Mouse (Mus musculus) lung, embryonic 15.5 days (tissue): Measurements from ENCODE around the gene Cckbr. TPM values are rescaled to one million over a fixed set of nuclear protein-coding genes. Genes with fewer than 3 reads are reported as not detected.
"Not testable (repeated sequence)": the region's sequence is repeated elsewhere in the genome, so short reads cannot be mapped to it uniquely, and the experiment has no call there.

Experiments
- ATAC-seq: fragments of 200-750 bp; cut with Nextera tagmentation; 2 replicates; pipeline ENCODE4 v1.8.0; 2017; ENCODE audit warnings: moderate number of reproducible peaks, borderline replicate concordance; ENCODE audit not compliant: low FRiP score, low TSS enrichment; ENCODE audit errors: extremely low read depth
- H3K27ac ChIP-seq: fragments of 300-500 bp; sonication (generic); 2 replicates; pipeline ENCODE4 v1.5.1; 2015; ENCODE audit warnings: moderate library complexity, mild to moderate bottlenecking, inconsistent platforms
- H3K27me3 ChIP-seq: fragments of 300-500 bp; sonication (generic); 2 replicates; pipeline ENCODE4 v1.6.1; 2015; ENCODE audit warnings: inconsistent platforms
- H3K36me3 ChIP-seq: fragments of 300-500 bp; sonication (generic); 2 replicates; pipeline ENCODE4 v1.6.1; 2015; ENCODE audit warnings: inconsistent platforms
- H3K4me1 ChIP-seq: fragments of 300-500 bp; sonication (generic); 2 replicates; pipeline ENCODE4 v1.6.1; 2015; ENCODE audit warnings: inconsistent platforms
- H3K4me2 ChIP-seq: fragments of 300-500 bp; sonication (generic); 2 replicates; pipeline ENCODE4 v1.6.1; 2015; ENCODE audit warnings: inconsistent platforms, mild to moderate bottlenecking, moderate library complexity
- H3K4me3 ChIP-seq: fragments of 300-500 bp; sonication (generic); 2 replicates; pipeline ENCODE4 v1.5.1; 2015; ENCODE audit warnings: mild to moderate bottlenecking, inconsistent platforms
- H3K9ac ChIP-seq: fragments of 300-500 bp; sonication (generic); 2 replicates; pipeline ENCODE4 v1.6.1; 2015; ENCODE audit warnings: inconsistent platforms
- H3K9me3 ChIP-seq: fragments of 300-500 bp; sonication (generic); 2 replicates; pipeline ENCODE4 v1.6.1; 2016; ENCODE audit warnings: inconsistent platforms
- WGBS: fragments of 180-500 bp; shearing (Covaris S2); methylation state at CpG from one replicate; pipeline ENCODE4 v1.1.7; 2015; 5-methylcytosine and 5-hydroxymethylcytosine counted together
- polyA plus RNA-seq: library from polyadenylated mRNA; unstranded; fragments of >200 nt; fragmentation: Nextera tagmentation; extraction: Ambion mirVana; gene quantifications from 2 replicates; pipeline ENCODE4 v1.2.1, GENCODE M21; 2015

Gene Cckbr
- polyA plus RNA-seq, 1 experiment from 2014 or later, result 0.21 TPM

DNA sequence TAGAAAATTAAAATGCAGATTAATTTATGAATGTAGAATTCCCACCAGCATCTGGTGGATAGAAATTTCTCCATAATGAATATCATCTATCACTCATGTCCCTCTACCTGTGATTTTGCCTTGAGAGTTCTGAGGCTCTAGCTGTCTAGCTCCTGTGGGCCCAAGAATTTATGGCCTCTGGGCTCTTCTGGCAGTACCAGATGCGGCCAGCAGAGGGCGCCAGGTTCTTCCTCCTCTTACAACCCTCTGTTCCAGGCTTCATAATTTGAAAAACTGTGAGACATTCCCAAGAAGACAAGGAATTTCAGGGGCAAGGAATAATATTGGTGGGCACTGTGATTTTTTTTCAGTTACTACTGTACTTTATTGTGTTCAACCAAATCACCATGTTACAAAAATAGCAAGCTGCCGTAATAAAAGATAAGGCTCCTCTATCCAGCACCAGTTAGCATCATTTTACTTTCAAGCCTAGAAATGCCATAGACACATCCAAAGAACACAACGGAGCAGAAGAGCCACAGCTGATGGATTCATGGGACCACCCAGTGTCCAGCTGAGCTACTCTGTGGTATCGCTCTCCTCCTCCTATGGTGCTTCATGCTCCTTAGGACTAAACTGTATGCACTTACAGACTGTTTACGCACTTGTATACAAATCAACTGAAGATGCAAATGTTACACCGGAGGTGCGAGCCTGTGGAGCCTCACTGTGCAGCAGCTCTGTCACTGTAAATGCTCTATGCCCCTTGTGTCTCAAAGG is 13.5 kb upstream of the Cckbr start:
- not testable (repeated sequence) for H3K27me3 ChIP-seq, H3K4me3 ChIP-seq, H3K4me1 ChIP-seq, H3K27ac ChIP-seq, H3K4me2 ChIP-seq, ATAC-seq, H3K9me3 ChIP-seq, H3K9ac ChIP-seq, H3K36me3 ChIP-seq
- 49% methylated on average over 8 of the region's 8 CpGs for WGBS

DNA sequence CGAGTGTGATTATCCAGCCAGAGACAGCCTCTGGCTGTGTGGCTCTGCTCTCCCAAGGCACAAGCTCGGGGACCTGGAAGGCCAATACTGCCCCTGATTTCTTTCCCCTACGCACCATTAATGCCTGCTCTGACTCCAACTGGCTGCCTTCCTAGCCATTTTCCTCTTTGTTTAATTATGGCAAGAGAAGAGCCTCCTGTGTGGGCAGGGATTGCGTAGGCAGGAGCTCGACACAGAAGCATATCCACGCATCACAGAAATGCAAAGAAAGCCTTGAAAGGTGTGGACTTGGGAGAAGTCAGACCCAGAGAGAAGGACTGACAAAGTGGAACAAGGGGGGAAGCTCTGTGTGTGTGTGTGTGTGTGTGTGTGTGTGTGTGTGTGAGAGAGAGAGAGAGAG is 11.1 kb upstream of the Cckbr start:
- no peak overlapping the region for H3K9ac ChIP-seq
- no peaks in the 10 kb centered on the region for H3K36me3 ChIP-seq
- H3K27ac ChIP-seq, result no peak overlapping the region
- 48% methylated on average over 6 of the region's 6 CpGs for WGBS
- no peaks in the 10 kb centered on the region for H3K4me1 ChIP-seq
- H3K9me3 ChIP-seq, result no peaks in the 10 kb centered on the region
- no peaks in the 10 kb centered on the region for H3K27me3 ChIP-seq
- H3K4me2 ChIP-seq, result no peak overlapping the region
- H3K4me3 ChIP-seq, result no peak overlapping the region
- no peak for ATAC-seq

DNA sequence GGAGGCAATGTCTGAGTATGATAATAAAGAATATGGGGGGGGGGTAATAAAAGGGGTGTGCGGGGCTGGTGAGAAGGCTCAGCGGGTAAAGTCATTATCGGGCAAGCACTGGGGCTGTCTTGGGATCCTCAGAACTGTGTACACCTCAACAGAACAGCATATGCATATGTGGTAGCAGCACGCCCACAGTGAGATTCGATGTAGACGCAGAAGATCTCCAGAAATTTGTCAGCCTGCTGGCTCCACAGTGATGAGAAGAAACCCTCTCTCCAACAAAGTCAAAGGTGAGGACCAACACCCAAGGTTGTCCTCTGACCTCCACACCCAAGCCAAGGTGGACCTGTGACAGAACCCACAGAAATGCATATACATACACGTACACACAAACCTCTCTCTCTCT is 9.0 kb upstream of the Cckbr start:
- no peak for ATAC-seq
- WGBS, result 92% methylated on average over 7 of the region's 7 CpGs
- Histone ChIP-seq H3K4me2 (no peak overlapping the region), H3K27me3 (no peaks in the 10 kb centered on the region), H3K36me3 (no peaks in the 10 kb centered on the region), H3K9ac (no peak overlapping the region), H3K27ac (no peak overlapping the region), H3K4me1 (no peaks in the 10 kb centered on the region), H3K4me3 (no peak overlapping the region), H3K9me3 (no peaks in the 10 kb centered on the region)

GRCm38 (mm10) chr7:105418106-105418505 is 7.4 kb upstream of the Cckbr start:
- H3K9ac ChIP-seq, result no peak overlapping the region
- H3K27me3 ChIP-seq, result no peaks in the 10 kb centered on the region
- H3K27ac ChIP-seq, result no peak overlapping the region
- no peak for ATAC-seq
- H3K4me1 ChIP-seq, result no peaks in the 10 kb centered on the region
- no peaks in the 10 kb centered on the region for H3K36me3 ChIP-seq
- H3K4me2 ChIP-seq, result no peak overlapping the region
- H3K4me3 ChIP-seq, result no peak overlapping the region
- 86% methylated on average over 5 of the region's 5 CpGs for WGBS
- H3K9me3 ChIP-seq, result no peaks in the 10 kb centered on the region

- H3K9me3 ChIP-seq, result no peaks in the 10 kb centered on the region
- H3K9ac ChIP-seq, result no peak overlapping the region
- H3K27ac ChIP-seq, result no peak overlapping the region
- no peaks in the 10 kb centered on the region for H3K4me1 ChIP-seq
- no peak overlapping the region for H3K4me2 ChIP-seq
- H3K36me3 ChIP-seq, result no peaks in the 10 kb centered on the region
- no peak overlapping the region for H3K4me3 ChIP-seq
- WGBS, result 5% methylated on average over 2 of the region's 2 CpGs
- peaks cover 19% of the 10 kb centered on the region for H3K27me3 ChIP-seq
- ATAC-seq, result no peak
Observed at GRCm38 (mm10) chr7:105420903-105421302, 4.6 kb upstream of the Cckbr start.

GRCm38 (mm10) chr7:105424368-105424767 is 1.2 kb upstream of the Cckbr start:
- Histone ChIP-seq H3K27me3 (peaks cover 34% of the 10 kb centered on the region), H3K36me3 (no peaks in the 10 kb centered on the region), H3K4me2 (no peak overlapping the region), H3K9ac (no peak overlapping the region), H3K4me3 (no peak overlapping the region), H3K27ac (no peak overlapping the region), H3K9me3 (no peaks in the 10 kb centered on the region), H3K4me1 (no peaks in the 10 kb centered on the region)
- WGBS, result 14% methylated on average over 5 of the region's 5 CpGs
- no peak for ATAC-seq

GRCm38 (mm10) chr7:105426051-105426450 is 520 bp downstream of the Cckbr start:
- 0 out of 2 replicates have a peak overlapping the region, but pooled peaks have one; percentile 23 for H3K9ac ChIP-seq
- peaks cover 34% of the 10 kb centered on the region for H3K27me3 ChIP-seq
- ATAC-seq, result 0 out of 2 replicates have a peak, but pooled peaks have one; percentile 19
- H3K4me3 ChIP-seq, result peak overlapping the region; percentile 39
- H3K4me2 ChIP-seq, result peak overlapping the region; percentile 65
- whole genome bisulfite sequencing, result 3% methylated on average over 11 of the region's 11 CpGs
- no peaks in the 10 kb centered on the region for H3K36me3 ChIP-seq
- H3K27ac ChIP-seq, result no peak overlapping the region
- H3K9me3 ChIP-seq, result no peaks in the 10 kb centered on the region
- no peaks in the 10 kb centered on the region for H3K4me1 ChIP-seq

- no peak overlapping the region for H3K27ac ChIP-seq
- H3K9ac ChIP-seq, result no peak overlapping the region
- ATAC-seq, result no peak
- H3K9me3 ChIP-seq, result no peaks in the 10 kb centered on the region
- no peaks in the 10 kb centered on the region for H3K36me3 ChIP-seq
- no peak overlapping the region for H3K4me2 ChIP-seq
- no peak overlapping the region for H3K4me3 ChIP-seq
- no peaks in the 10 kb centered on the region for H3K4me1 ChIP-seq
- WGBS, result 30% methylated on average over 1 of the region's 1 CpGs
- peaks cover 4% of the 10 kb centered on the region; the same call in 1 of the 2 replicates for H3K27me3 ChIP-seq
Observed at GRCm38 (mm10) chr7:105432058-105432457, 6.5 kb downstream of the Cckbr start.

- no peak overlapping the region for H3K4me2 ChIP-seq
- no peaks in the 10 kb centered on the region for H3K4me1 ChIP-seq
- ATAC-seq, result no peak
- no peak overlapping the region for H3K27ac ChIP-seq
- H3K27me3 ChIP-seq, result no peaks in the 10 kb centered on the region; the same call in 1 of the 2 replicates
- H3K9ac ChIP-seq, result no peak overlapping the region
- 83% methylated on average over 17 of the region's 17 CpGs for WGBS
- no peaks in the 10 kb centered on the region for H3K9me3 ChIP-seq
- no peak overlapping the region for H3K4me3 ChIP-seq
- no peaks in the 10 kb centered on the region for H3K36me3 ChIP-seq
Observed at GRCm38 (mm10) chr7:105433859-105434258, 8.3 kb downstream of the Cckbr start.

GRCm38 (mm10) chr7:105434798-105435197 is 9.3 kb downstream of the Cckbr start:
- Histone ChIP-seq H3K36me3 (no peaks in the 10 kb centered on the region), H3K27ac (no peak overlapping the region), H3K4me2 (no peak overlapping the region; the same call in 1 of the 2 replicates), H3K4me3 (no peak overlapping the region), H3K4me1 (no peaks in the 10 kb centered on the region), H3K27me3 (no peaks in the 10 kb centered on the region; the same call in 1 of the 2 replicates), H3K9ac (no peak overlapping the region), H3K9me3 (no peaks in the 10 kb centered on the region)
- no peak for ATAC-seq
- WGBS, result 76% methylated on average over 22 of the region's 22 CpGs

DNA sequence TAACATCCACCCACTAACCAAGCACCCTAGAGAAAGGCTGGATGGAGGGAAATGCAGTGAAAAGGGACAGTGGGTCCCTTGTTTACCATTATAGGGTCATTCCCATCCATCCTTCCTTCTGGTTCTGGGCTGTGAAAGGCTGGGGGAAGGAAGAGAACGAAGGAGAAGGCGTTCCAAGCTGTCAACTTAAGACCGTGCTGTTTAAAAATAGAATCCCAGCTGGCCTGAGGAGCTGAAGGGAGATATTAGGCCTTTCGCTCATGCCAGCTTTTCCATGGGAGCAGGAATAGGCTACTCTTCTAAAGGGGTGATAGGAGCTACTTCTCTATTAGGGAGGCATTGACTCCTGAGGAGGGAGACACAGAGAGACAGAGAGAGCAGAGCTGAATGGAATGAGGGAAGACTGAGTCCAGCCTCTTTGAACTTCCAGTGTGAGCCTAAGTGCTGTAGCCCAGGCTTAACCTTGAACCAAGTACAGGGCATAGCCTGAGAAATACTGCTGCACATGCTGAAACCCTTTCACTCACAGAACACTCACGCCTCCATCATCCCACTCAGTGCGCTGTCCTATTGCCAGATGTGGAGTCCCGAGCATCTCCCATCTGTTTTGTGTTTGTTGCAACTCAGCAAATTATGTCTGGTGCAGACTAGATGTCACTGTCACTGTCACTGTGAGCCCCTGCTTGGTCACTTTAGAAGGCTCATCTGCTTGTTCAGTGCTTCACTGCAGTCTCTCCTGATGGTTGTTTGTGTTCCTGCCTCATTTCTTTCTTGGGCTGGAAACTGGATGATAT is 12.6 kb downstream of the Cckbr start:
- peak; percentile 60; the same call in 1 of the 2 replicates for ATAC-seq
- H3K27me3 ChIP-seq, result no peaks in the 10 kb centered on the region
- 43% methylated on average over 7 of the region's 7 CpGs for WGBS
- no peaks in the 10 kb centered on the region for H3K9me3 ChIP-seq
- H3K4me2 ChIP-seq, result no peak overlapping the region
- 0 out of 2 replicates have a peak, but pooled peaks cover 8% of the 10 kb centered on the region for H3K4me1 ChIP-seq
- 0 out of 2 replicates have a peak overlapping the region, but pooled peaks have one; percentile 12 for H3K27ac ChIP-seq
- no peaks in the 10 kb centered on the region for H3K36me3 ChIP-seq
- no peak overlapping the region for H3K9ac ChIP-seq
- H3K4me3 ChIP-seq, result no peak overlapping the region

DNA sequence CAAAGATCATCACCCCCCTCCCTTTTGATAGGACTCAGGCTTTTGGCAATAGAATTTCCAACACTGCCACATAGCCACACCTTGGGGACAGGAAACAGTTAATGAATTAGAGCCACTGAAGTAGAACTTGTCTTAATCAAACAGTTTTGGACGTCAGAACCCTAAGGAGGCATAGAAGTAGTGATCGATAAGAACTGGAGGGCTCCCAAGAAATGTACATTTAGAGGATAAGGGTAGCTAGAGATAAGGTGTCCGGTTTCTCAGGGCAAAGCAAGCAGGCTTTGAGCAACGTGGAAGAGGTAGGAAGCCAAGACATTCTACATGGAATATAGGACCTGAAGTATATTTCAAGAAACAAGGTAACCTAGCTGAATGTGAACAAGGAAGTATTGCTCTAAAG is 15.9 kb downstream of the Cckbr start:
- no peak overlapping the region for H3K4me3 ChIP-seq
- ATAC-seq, result no peak
- H3K4me1 ChIP-seq, result 0 out of 2 replicates have a peak, but pooled peaks cover 8% of the 10 kb centered on the region
- no peaks in the 10 kb centered on the region for H3K36me3 ChIP-seq
- no peaks in the 10 kb centered on the region for H3K27me3 ChIP-seq
- no peaks in the 10 kb centered on the region for H3K9me3 ChIP-seq
- H3K9ac ChIP-seq, result no peak overlapping the region
- no peak overlapping the region for H3K27ac ChIP-seq
- 30% methylated on average over 4 of the region's 4 CpGs for WGBS
- no peak overlapping the region for H3K4me2 ChIP-seq
